Mouse (Mus musculus): ENCODE data around the gene Dpp7. TPM values are rescaled to one million over a fixed set of nuclear protein-coding genes. Genes with fewer than 3 reads are reported as not detected.
A peak's percentile ranks its signal among the peaks of the same experiment; 100 is the strongest.

Dpp7 gene
- polyA plus RNA-seq, 1 experiment from 2014 or later: 27.0 TPM

GRCm38 (mm10) chr2:25332286-25333160 is 23.6 kb downstream of the Dpp7 start, which contains the start of gene Man1b1:
Man1b1 (plus strand) TSS chr2:25332338.
- Histone ChIP-seq H3K27me3 (no peaks in the 10 kb centered on the region), H3K36me3 (peaks cover 33% of the 10 kb centered on the region), H3K9ac (peak within 1 kb of the TSS; percentile 85), H3K4me3 (peak within 1 kb of the TSS; percentile 93), H3K4me2 (replicated peaks) (peak within 1 kb of the TSS; percentile 91), H3K4me1 (peaks cover 15% of the 10 kb centered on the region), H3K9me3 (no peaks in the 10 kb centered on the region), H3K27ac (peak within 1 kb of the TSS; percentile 91)
- ATAC-seq (ENCODE audit: insufficient number of reproducible peaks, insufficient read depth, low FRiP score, low TSS enrichment): peak; percentile 97
- under 1% methylated on average over 78 of the region's 78 CpGs for WGBS

GRCm38 (mm10) chr2:25331470-25331869 is 24.7 kb downstream of the Dpp7 start:
- peak overlapping the region; percentile 51 for H3K4me2 ChIP-seq (replicated peaks)
- H3K9ac ChIP-seq: peak overlapping the region; percentile 85; the same call in 1 of the 2 replicates
- H3K4me1 ChIP-seq: peaks cover 15% of the 10 kb centered on the region
- no peaks in the 10 kb centered on the region for H3K27me3 ChIP-seq
- peaks cover 23% of the 10 kb centered on the region for H3K36me3 ChIP-seq
- ATAC-seq (ENCODE audit: insufficient number of reproducible peaks, insufficient read depth, low FRiP score, low TSS enrichment): no peak
- 65% methylated on average over 9 of the region's 9 CpGs for WGBS
- H3K9me3 ChIP-seq: no peaks in the 10 kb centered on the region
- H3K27ac ChIP-seq: no peak overlapping the region
- H3K4me3 ChIP-seq: peak overlapping the region; percentile 93

DNA sequence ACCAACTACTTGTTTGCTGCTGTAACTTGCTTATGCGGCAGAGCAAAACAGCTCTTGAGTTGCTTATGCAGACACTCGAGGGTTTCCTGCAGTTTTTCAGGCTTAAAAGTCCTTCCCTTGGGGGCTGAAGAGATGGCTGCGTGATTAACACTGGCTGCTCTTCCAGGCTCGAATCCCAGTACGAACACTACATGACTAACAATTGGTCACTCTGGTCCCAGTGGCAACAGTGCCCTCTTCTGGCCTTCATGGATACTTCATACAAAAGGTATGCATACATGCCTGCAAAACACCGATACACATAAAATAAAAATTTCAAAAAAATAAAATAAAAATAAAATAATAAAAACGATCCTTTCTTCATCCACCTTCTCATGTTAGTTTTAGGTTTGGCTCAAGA is 27.7 kb downstream of the Dpp7 start:
- Histone ChIP-seq H3K27me3 (no peaks in the 10 kb centered on the region), H3K9ac (no peak overlapping the region), H3K27ac (no peak overlapping the region), H3K4me1 (peaks cover 10% of the 10 kb centered on the region), H3K4me3 (no peak overlapping the region), H3K9me3 (no peaks in the 10 kb centered on the region), H3K36me3 (no peaks in the 10 kb centered on the region), H3K4me2 (replicated peaks) (no peak overlapping the region)
- 37% methylated on average over 7 of the region's 7 CpGs for WGBS
- ATAC-seq (ENCODE audit: insufficient number of reproducible peaks, insufficient read depth, low FRiP score, low TSS enrichment): no peak

GRCm38 (mm10) chr2:25326036-25326435 is 30.1 kb downstream of the Dpp7 start:
- no peak overlapping the region for H3K27ac ChIP-seq
- H3K36me3 ChIP-seq: no peaks in the 10 kb centered on the region
- H3K9ac ChIP-seq: no peak overlapping the region
- 78% methylated on average over 2 of the region's 2 CpGs for WGBS
- ATAC-seq (ENCODE audit: insufficient number of reproducible peaks, insufficient read depth, low FRiP score, low TSS enrichment): no peak
- H3K4me1 ChIP-seq: no peaks in the 10 kb centered on the region
- peaks cover 11% of the 10 kb centered on the region for H3K27me3 ChIP-seq
- H3K4me2 ChIP-seq (replicated peaks): no peak overlapping the region
- H3K9me3 ChIP-seq: no peaks in the 10 kb centered on the region
- H3K4me3 ChIP-seq: no peak overlapping the region

- WGBS: 42% methylated on average over 2 of the region's 2 CpGs
- Histone ChIP-seq H3K4me3 (no peak overlapping the region), H3K9ac (no peak overlapping the region), H3K27me3 (peaks cover 61% of the 10 kb centered on the region), H3K4me1 (peaks cover 9% of the 10 kb centered on the region; the same call in 1 of the 2 replicates), H3K9me3 (no peaks in the 10 kb centered on the region), H3K27ac (no peak overlapping the region), H3K4me2 (replicated peaks) (no peak overlapping the region), H3K36me3 (no peaks in the 10 kb centered on the region)
- ATAC-seq (ENCODE audit: insufficient number of reproducible peaks, insufficient read depth, low FRiP score, low TSS enrichment): no peak
These were observed 36.1 kb downstream of the Dpp7 start for GRCm38 (mm10) chr2:25320084-25320483.

GRCm38 (mm10) chr2:25318971-25319773 is 37.0 kb downstream of the Dpp7 start, which contains the start of gene Grin1:
Grin1 (minus strand) TSS chr2:25319187.
- Histone ChIP-seq H3K4me2 (replicated peaks) (peak within 1 kb of the TSS; percentile 55), H3K27me3 (peaks cover 69% of the 10 kb centered on the region), H3K4me3 (peak within 1 kb of the TSS; percentile 30), H3K27ac (no peak within 1 kb of the TSS), H3K9ac (no peak within 1 kb of the TSS), H3K4me1 (peaks cover 9% of the 10 kb centered on the region; the same call in 1 of the 2 replicates), H3K9me3 (no peaks in the 10 kb centered on the region), H3K36me3 (no peaks in the 10 kb centered on the region)
- 10% methylated on average over 58 of the region's 58 CpGs for WGBS
- 0 out of 2 replicates have a peak, but pooled peaks have one; percentile 28 for ATAC-seq (ENCODE audit: insufficient number of reproducible peaks, insufficient read depth, low FRiP score, low TSS enrichment)

- no peaks in the 10 kb centered on the region for H3K36me3 ChIP-seq
- H3K27me3 ChIP-seq: peaks cover 76% of the 10 kb centered on the region
- peak; percentile 41; the same call in 1 of the 2 replicates for ATAC-seq (ENCODE audit: insufficient number of reproducible peaks, insufficient read depth, low FRiP score, low TSS enrichment)
- 8% methylated on average over 31 of the region's 31 CpGs for WGBS
- H3K4me3 ChIP-seq: peak overlapping the region; percentile 30
- H3K9me3 ChIP-seq: no peaks in the 10 kb centered on the region
- H3K4me1 ChIP-seq: peaks cover 9% of the 10 kb centered on the region; the same call in 1 of the 2 replicates
- peak overlapping the region; percentile 55 for H3K4me2 ChIP-seq (replicated peaks)
- no peak overlapping the region for H3K9ac ChIP-seq
- no peak overlapping the region for H3K27ac ChIP-seq
These were observed 37.8 kb downstream of the Dpp7 start for GRCm38 (mm10) chr2:25318119-25318966.

DNA sequence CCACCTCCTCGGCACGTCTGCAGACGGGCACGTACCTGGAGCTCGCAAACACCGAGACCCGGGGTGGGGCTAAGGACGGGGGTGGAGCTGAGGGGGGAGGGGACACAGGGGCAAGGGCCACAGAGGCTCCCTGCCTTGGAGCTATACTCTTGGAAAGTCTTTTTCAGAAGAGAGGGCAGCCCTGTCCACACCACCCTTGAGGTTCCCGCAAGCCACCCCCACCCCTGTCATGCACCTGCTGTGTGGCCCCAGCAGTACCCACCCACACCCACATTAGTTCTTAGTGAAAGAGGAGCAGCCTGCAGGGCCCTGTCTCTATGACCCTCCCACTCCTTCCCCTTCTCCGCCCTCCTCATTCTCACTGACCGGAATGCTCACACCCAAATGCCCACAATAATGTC is 44.7 kb downstream of the Dpp7 start:
- Histone ChIP-seq H3K4me2 (replicated peaks) (no peak overlapping the region), H3K4me1 (no peaks in the 10 kb centered on the region), H3K27me3 (peaks cover 89% of the 10 kb centered on the region), H3K27ac (no peak overlapping the region), H3K36me3 (no peaks in the 10 kb centered on the region), H3K9ac (no peak overlapping the region), H3K4me3 (no peak overlapping the region), H3K9me3 (no peaks in the 10 kb centered on the region)
- WGBS: 7% methylated on average over 11 of the region's 11 CpGs
- no peak for ATAC-seq (ENCODE audit: insufficient number of reproducible peaks, insufficient read depth, low FRiP score, low TSS enrichment)

DNA sequence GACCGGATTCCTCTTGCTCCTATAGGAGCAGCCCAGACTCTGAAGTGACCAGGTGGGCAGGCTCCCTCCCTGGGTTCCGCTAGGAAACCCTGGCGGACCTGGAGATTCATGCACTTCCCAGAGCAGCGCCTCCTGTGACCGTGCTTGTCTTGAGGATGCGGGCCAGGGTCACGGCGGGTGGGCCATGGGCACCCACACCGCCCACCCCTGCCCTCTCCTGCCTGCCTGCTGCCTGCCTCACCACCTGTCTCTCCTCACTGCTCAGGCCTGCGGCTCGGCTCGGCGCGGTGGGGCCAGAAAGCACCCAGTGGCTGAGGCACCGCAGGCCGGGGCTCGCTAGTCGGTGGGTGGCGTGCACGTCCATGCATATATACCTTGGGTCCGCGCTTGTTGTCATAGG is 45.2 kb downstream of the Dpp7 start:
- Histone ChIP-seq H3K27me3 (peaks cover 89% of the 10 kb centered on the region), H3K4me1 (no peaks in the 10 kb centered on the region), H3K9me3 (no peaks in the 10 kb centered on the region), H3K9ac (no peak overlapping the region), H3K36me3 (no peaks in the 10 kb centered on the region), H3K27ac (no peak overlapping the region), H3K4me2 (replicated peaks) (no peak overlapping the region), H3K4me3 (no peak overlapping the region)
- WGBS: 2% methylated on average over 22 of the region's 22 CpGs
- ATAC-seq (ENCODE audit: insufficient number of reproducible peaks, insufficient read depth, low FRiP score, low TSS enrichment): no peak

- no peaks in the 10 kb centered on the region for H3K9me3 ChIP-seq
- no peak overlapping the region for H3K27ac ChIP-seq
- peaks cover 2% of the 10 kb centered on the region; the same call in 1 of the 2 replicates for H3K4me1 ChIP-seq
- H3K9ac ChIP-seq: no peak overlapping the region
- no peak for ATAC-seq (ENCODE audit: insufficient number of reproducible peaks, insufficient read depth, low FRiP score, low TSS enrichment)
- WGBS: 56% methylated on average over 10 of the region's 10 CpGs
- peaks cover 93% of the 10 kb centered on the region for H3K27me3 ChIP-seq
- H3K36me3 ChIP-seq: no peaks in the 10 kb centered on the region
- H3K4me3 ChIP-seq: no peak overlapping the region
- no peak overlapping the region for H3K4me2 ChIP-seq (replicated peaks)
These were observed 46.0 kb downstream of the Dpp7 start for GRCm38 (mm10) chr2:25310180-25310579.

All from embryonic facial prominence, embryonic 12.5 days (tissue).